Mouse (Mus musculus) spleen, adult 2 months (tissue): Measurements from ENCODE around the gene Nrip1.

Experiments used
- CTCF ChIP-seq: fragments of 200-500 bp; IDR thresholded peaks from 2 replicates; pipeline ENCODE4 v1.5.1; 2011; ENCODE audit warnings: mild to moderate bottlenecking, inconsistent platforms; ENCODE audit not compliant: insufficient read depth, insufficient read length, insufficient replicate concordance; ENCODE audit errors: extremely low read depth
- POLR2A ChIP-seq: fragments of 200-500 bp; IDR thresholded peaks from 2 replicates; pipeline ENCODE4 v1.6.1; 2011; ENCODE audit warnings: low read depth, low read length, inconsistent platforms

DNA sequence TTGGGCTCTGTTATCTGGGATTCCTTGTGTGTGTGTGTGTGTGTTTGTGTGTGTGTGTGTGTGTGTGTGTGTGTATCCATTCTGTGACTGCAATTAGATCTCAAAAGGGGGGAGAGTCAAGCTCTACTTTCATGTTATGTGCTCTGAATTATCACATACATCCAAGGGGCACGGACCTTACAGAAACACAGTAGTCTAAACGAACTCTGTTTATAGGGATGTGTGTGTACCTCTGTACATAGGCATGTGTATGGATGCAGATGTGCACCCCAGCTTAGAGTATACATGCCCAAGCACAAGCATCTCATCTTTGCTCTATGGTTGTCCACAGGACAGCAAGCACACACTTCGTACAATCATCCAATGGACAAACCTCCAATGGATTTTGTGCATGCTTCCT, 98.0 kb downstream of the Nrip1 start:
- no peak for TF ChIP-seq CTCF
- no peak for TF ChIP-seq POLR2A
